Comparison of ENCODE assay signal across 8 mouse cellular contexts in genomic region chr9:102690891-102691290, GRCm38 (mm10). TPM values are rescaled to one million over a fixed set of nuclear protein-coding genes. Genes with fewer than 3 reads are reported as not detected.
DNase-seq lines count a peak whose midpoint lies in the region; ATAC-seq lines count a peak whose summit lies in the region.

No protein-coding gene starts in this region.

- WGBS in heart, embryonic 13.5 days = 5% methylated on average over 15 of the region's 15 CpGs
- 3% methylated on average over 15 of the region's 15 CpGs for WGBS in embryonic facial prominence, embryonic 12.5 days
- 13% methylated on average over 15 of the region's 15 CpGs for WGBS in intestine, embryonic 14.5 days
- WGBS in midbrain, embryonic 16.5 days = under 1% methylated on average over 15 of the region's 15 CpGs

- no peak overlapping the region for H3K27ac ChIP-seq in heart, embryonic 13.5 days (replicated peaks)
- H3K27ac ChIP-seq in embryonic facial prominence, embryonic 12.5 days = peak overlapping the region; percentile 76
- H3K27ac ChIP-seq in intestine, embryonic 14.5 days (ENCODE audit: low read depth) = no peak overlapping the region
- H3K27ac ChIP-seq in midbrain, embryonic 16.5 days (ENCODE audit: low read length) = peak overlapping the region; percentile 96

- H3K9me3 ChIP-seq in heart, embryonic 13.5 days = no peaks in the 10 kb centered on the region
- H3K9me3 ChIP-seq in embryonic facial prominence, embryonic 12.5 days = no peaks in the 10 kb centered on the region
- H3K9me3 ChIP-seq in intestine, embryonic 14.5 days (ENCODE audit: control insufficient read depth, low read length) = no peaks in the 10 kb centered on the region
- no peaks in the 10 kb centered on the region for H3K9me3 ChIP-seq in midbrain, embryonic 16.5 days (replicated peaks; ENCODE audit: control insufficient read depth, low read length, poor library complexity, severe bottlenecking)

- peak overlapping the region; percentile 83 for H3K9ac ChIP-seq in heart, embryonic 13.5 days
- H3K9ac ChIP-seq in embryonic facial prominence, embryonic 12.5 days = no peak overlapping the region
- peak overlapping the region; percentile 52 for H3K9ac ChIP-seq in intestine, embryonic 14.5 days (ENCODE audit: low read length)
- peak overlapping the region; percentile 80; the same call in 1 of the 2 replicates for H3K9ac ChIP-seq in midbrain, embryonic 16.5 days (ENCODE audit: low read depth, low read length)

- H3K4me1 ChIP-seq in heart, embryonic 13.5 days = peaks cover 40% of the 10 kb centered on the region
- peaks cover 40% of the 10 kb centered on the region for H3K4me1 ChIP-seq in embryonic facial prominence, embryonic 12.5 days
- H3K4me1 ChIP-seq in intestine, embryonic 14.5 days (replicated peaks; ENCODE audit: control insufficient read depth, insufficient read depth, low read length) = peaks cover 34% of the 10 kb centered on the region
- peaks cover 18% of the 10 kb centered on the region for H3K4me1 ChIP-seq in midbrain, embryonic 16.5 days (ENCODE audit: control insufficient read depth, insufficient read depth, low read length)

- H3K4me2 ChIP-seq in heart, embryonic 13.5 days = peak overlapping the region; percentile 98
- H3K4me2 ChIP-seq in embryonic facial prominence, embryonic 12.5 days (replicated peaks) = peak overlapping the region; percentile 97
- H3K4me2 ChIP-seq in intestine, embryonic 14.5 days (ENCODE audit: low read length) = peak overlapping the region; percentile 100
- H3K4me2 ChIP-seq in midbrain, embryonic 16.5 days (ENCODE audit: low read length) = peak overlapping the region; percentile 75

- no peaks in the 10 kb centered on the region for H3K27me3 ChIP-seq in heart, embryonic 13.5 days (replicated peaks)
- 0 out of 2 replicates have a peak, but pooled peaks cover 6% of the 10 kb centered on the region for H3K27me3 ChIP-seq in embryonic facial prominence, embryonic 12.5 days
- 0 out of 2 replicates have a peak, but pooled peaks cover 4% of the 10 kb centered on the region for H3K27me3 ChIP-seq in intestine, embryonic 14.5 days (replicated peaks; ENCODE audit: control insufficient read depth, insufficient read depth, low read length)
- no peaks in the 10 kb centered on the region for H3K27me3 ChIP-seq in midbrain, embryonic 16.5 days (ENCODE audit: control insufficient read depth, insufficient read depth, low read depth, low read length)

- no peak for ATAC-seq in heart, embryonic 13.5 days (ENCODE audit: extremely low read depth, insufficient number of reproducible peaks, low FRiP score, low TSS enrichment)
- no peak for ATAC-seq in embryonic facial prominence, embryonic 12.5 days (ENCODE audit: insufficient number of reproducible peaks, insufficient read depth, low FRiP score, low TSS enrichment)
- ATAC-seq in intestine, embryonic 14.5 days (replicated peaks; ENCODE audit: low FRiP score, low TSS enrichment, low read depth) = peak; percentile 41; the same call in 1 of the 2 replicates
- ATAC-seq in midbrain, embryonic 16.5 days = no peak

- H3K36me3 ChIP-seq in heart, embryonic 13.5 days = no peaks in the 10 kb centered on the region
- no peaks in the 10 kb centered on the region for H3K36me3 ChIP-seq in embryonic facial prominence, embryonic 12.5 days
- H3K36me3 ChIP-seq in intestine, embryonic 14.5 days (ENCODE audit: control insufficient read depth, insufficient read depth, low read length) = no peaks in the 10 kb centered on the region
- H3K36me3 ChIP-seq in midbrain, embryonic 16.5 days (ENCODE audit: control insufficient read depth, insufficient read depth, low read length) = no peaks in the 10 kb centered on the region

- peak overlapping the region; percentile 66 for H3K4me3 ChIP-seq in heart, embryonic 13.5 days
- peak overlapping the region; percentile 52 for H3K4me3 ChIP-seq in embryonic facial prominence, embryonic 12.5 days
- peak overlapping the region; percentile 50 for H3K4me3 ChIP-seq in intestine, embryonic 14.5 days (ENCODE audit: low read depth, low read length)
- peak overlapping the region; percentile 47 for H3K4me3 ChIP-seq in midbrain, embryonic 16.5 days (ENCODE audit: low read depth, low read length)

- intact Hi-C loops in left cerebral cortex, postnatal 14 days (cut with DNase I) = no loop called here

- DNase-seq in heart, adult 9 months (ENCODE audit: low spot score in 2 of 2) = no peak
- no peak for DNase-seq in intestine, embryonic 14.5 days (ENCODE audit: low spot score)
- DNase-seq in yolk sac, embryonic 10.5 days (ENCODE audit: low spot score) = no peak
- no peak for DNase-seq in left cerebral cortex, postnatal 14 days (ENCODE audit: low spot score in 2 of 2)
- DNase-seq in urinary bladder, postnatal 36 days (ENCODE audit: low spot score in 2 of 2) = no peak

RNA-seq across cellular contexts. Expression of gene Amotl2, which starts 25.6 kb away (rescaled TPM):
- 35.9 and 36.6 TPM in 2 replicates for polyA plus RNA-seq in heart, embryonic 13.5 days (2015; fragmentation: Nextera tagmentation; extraction: Ambion mirVana)
- 79.5 and 80.6 TPM in 2 replicates for polyA plus RNA-seq in embryonic facial prominence, embryonic 12.5 days (2016; fragmentation: Nextera tagmentation; extraction: Ambion mirVana)
- polyA plus RNA-seq in intestine, embryonic 14.5 days (2014; fragmentation: Nextera tagmentation; extraction: Ambion mirVana) = 29.3 and 33.6 TPM in 2 replicates
- 58.4 and 62.9 TPM in 2 replicates for polyA plus RNA-seq in midbrain, embryonic 16.5 days (2015; fragmentation: Nextera tagmentation; extraction: Ambion mirVana)
- total RNA-seq in left cerebral cortex, postnatal 14 days (2021) = 10 to 100 TPM; 16.7 to 19.5 TPM

Comparison
In these comparisons a context has a peak if more than half of its experiments do, and no peak if none do; other contexts are left out.
1. H3K27ac ChIP-seq: peak in embryonic facial prominence, embryonic 12.5 days (single experiment) and midbrain, embryonic 16.5 days (single experiment); none in heart, embryonic 13.5 days (single experiment) and intestine, embryonic 14.5 days (single experiment).
2. Peak in every context shown above with its lines, with median percentiles within 50 percentile points of each other: H3K4me2 ChIP-seq and H3K4me3 ChIP-seq.